Mouse (Mus musculus): Measurements from ENCODE around the gene Ctu1. TPM values are rescaled to one million over a fixed set of nuclear protein-coding genes. Genes with fewer than 3 reads are reported as not detected.

Ctu1 gene
- polyA plus RNA-seq (2015; fragmentation: Nextera tagmentation; extraction: Ambion mirVana): 15.3 and 16.8 TPM in 2 replicates

GRCm38 (mm10) chr7:43671809-43672580 lies at the start of gene Ctu1:
Gene Ctu1 (plus strand): TSS chr7:43672016.
- H3K27ac ChIP-seq: peak within 1 kb of the TSS; percentile 78
- peak; percentile 96 for ATAC-seq (replicated peaks; ENCODE audit: low FRiP score)
- peaks cover 11% of the 10 kb centered on the region for H3K4me1 ChIP-seq
- peak within 1 kb of the TSS; percentile 72 for H3K4me3 ChIP-seq (replicated peaks)
- no peaks in the 10 kb centered on the region for H3K27me3 ChIP-seq
- H3K36me3 ChIP-seq: peaks cover 31% of the 10 kb centered on the region
- H3K9ac ChIP-seq: peak within 1 kb of the TSS; percentile 70
- no peaks in the 10 kb centered on the region for H3K9me3 ChIP-seq (replicated peaks)
- WGBS: under 1% methylated on average over 26 of the region's 26 CpGs
- peak within 1 kb of the TSS; percentile 83 for H3K4me2 ChIP-seq

GRCm38 (mm10) chr7:43622927-43623326 lies 48.9 kb upstream of the Ctu1 start:
- 62% methylated on average over 7 of the region's 7 CpGs for WGBS
- H3K9me3 ChIP-seq (replicated peaks): no peaks in the 10 kb centered on the region
- no peak overlapping the region for H3K9ac ChIP-seq
- ATAC-seq (replicated peaks; ENCODE audit: low FRiP score): no peak
- H3K4me3 ChIP-seq (replicated peaks): no peak overlapping the region
- 0 out of 2 replicates have a peak, but pooled peaks cover 3% of the 10 kb centered on the region for H3K4me1 ChIP-seq
- no peak overlapping the region for H3K4me2 ChIP-seq
- no peaks in the 10 kb centered on the region for H3K36me3 ChIP-seq
- no peaks in the 10 kb centered on the region for H3K27me3 ChIP-seq
- no peak overlapping the region for H3K27ac ChIP-seq

- Histone ChIP-seq H3K4me3 (replicated peaks) (no peak overlapping the region), H3K4me1 (0 out of 2 replicates have a peak, but pooled peaks cover 3% of the 10 kb centered on the region), H3K36me3 (no peaks in the 10 kb centered on the region), H3K27ac (no peak overlapping the region), H3K4me2 (peak overlapping the region; percentile 4; the same call in 1 of the 2 replicates), H3K9ac (no peak overlapping the region), H3K9me3 (replicated peaks) (no peaks in the 10 kb centered on the region), H3K27me3 (no peaks in the 10 kb centered on the region)
- ATAC-seq (replicated peaks; ENCODE audit: low FRiP score): 0 out of 2 replicates have a peak, but pooled peaks have one; percentile 25
- 8% methylated on average over 10 of the region's 10 CpGs for WGBS
Measured at GRCm38 (mm10) chr7:43623819-43624218, 48.0 kb upstream of the Ctu1 start.

GRCm38 (mm10) chr7:43625065-43625464 lies 46.8 kb upstream of the Ctu1 start:
- no peaks in the 10 kb centered on the region for H3K9me3 ChIP-seq (replicated peaks)
- no peaks in the 10 kb centered on the region for H3K36me3 ChIP-seq
- H3K27ac ChIP-seq: no peak overlapping the region
- no peak overlapping the region for H3K9ac ChIP-seq
- 0 out of 2 replicates have a peak, but pooled peaks cover 3% of the 10 kb centered on the region for H3K4me1 ChIP-seq
- peak; percentile 36; the same call in 1 of the 2 replicates for ATAC-seq (replicated peaks; ENCODE audit: low FRiP score)
- whole genome bisulfite sequencing: 67% methylated on average over 3 of the region's 3 CpGs
- H3K27me3 ChIP-seq: no peaks in the 10 kb centered on the region
- H3K4me3 ChIP-seq (replicated peaks): no peak overlapping the region
- no peak overlapping the region for H3K4me2 ChIP-seq

GRCm38 (mm10) chr7:43625794-43626422 lies 45.9 kb upstream of the Ctu1 start:
- Histone ChIP-seq H3K9ac (no peak overlapping the region), H3K4me1 (0 out of 2 replicates have a peak, but pooled peaks cover 3% of the 10 kb centered on the region), H3K4me2 (no peak overlapping the region), H3K36me3 (no peaks in the 10 kb centered on the region), H3K4me3 (replicated peaks) (no peak overlapping the region), H3K27me3 (no peaks in the 10 kb centered on the region), H3K9me3 (replicated peaks) (no peaks in the 10 kb centered on the region), H3K27ac (no peak overlapping the region)
- 83% methylated on average over 8 of the region's 8 CpGs for WGBS
- no peak for ATAC-seq (replicated peaks; ENCODE audit: low FRiP score)

GRCm38 (mm10) chr7:43633940-43634339 lies 37.9 kb upstream of the Ctu1 start:
- Histone ChIP-seq H3K4me3 (replicated peaks) (no peak overlapping the region), H3K27ac (no peak overlapping the region), H3K4me2 (no peak overlapping the region), H3K9me3 (replicated peaks) (no peaks in the 10 kb centered on the region), H3K27me3 (no peaks in the 10 kb centered on the region), H3K4me1 (no peaks in the 10 kb centered on the region), H3K36me3 (no peaks in the 10 kb centered on the region), H3K9ac (no peak overlapping the region)
- 49% methylated on average over 4 of the region's 4 CpGs for WGBS
- no peak for ATAC-seq (replicated peaks; ENCODE audit: low FRiP score)

GRCm38 (mm10) chr7:43634500-43634899 lies 37.3 kb upstream of the Ctu1 start, which contains the start of gene Ceacam18:
Gene Ceacam18 (plus strand): TSS chr7:43634707.
- Histone ChIP-seq H3K27ac (no peak within 1 kb of the TSS), H3K9me3 (replicated peaks) (no peaks in the 10 kb centered on the region), H3K9ac (no peak within 1 kb of the TSS), H3K4me3 (replicated peaks) (no peak within 1 kb of the TSS), H3K4me2 (no peak within 1 kb of the TSS), H3K27me3 (no peaks in the 10 kb centered on the region), H3K36me3 (no peaks in the 10 kb centered on the region), H3K4me1 (no peaks in the 10 kb centered on the region)
- no peak for ATAC-seq (replicated peaks; ENCODE audit: low FRiP score)
- 51% methylated on average over 6 of the region's 6 CpGs for WGBS

GRCm38 (mm10) chr7:43636194-43636593 lies 35.6 kb upstream of the Ctu1 start:
- no peak for ATAC-seq (replicated peaks; ENCODE audit: low FRiP score)
- H3K27me3 ChIP-seq: no peaks in the 10 kb centered on the region
- WGBS: 52% methylated on average over 2 of the region's 2 CpGs
- no peak overlapping the region for H3K9ac ChIP-seq
- H3K4me2 ChIP-seq: no peak overlapping the region
- no peaks in the 10 kb centered on the region for H3K9me3 ChIP-seq (replicated peaks)
- no peak overlapping the region for H3K4me3 ChIP-seq (replicated peaks)
- H3K27ac ChIP-seq: no peak overlapping the region
- H3K4me1 ChIP-seq: no peaks in the 10 kb centered on the region
- H3K36me3 ChIP-seq: no peaks in the 10 kb centered on the region

- WGBS: 83% methylated on average over 1 of the region's 1 CpGs
- no peak for ATAC-seq (replicated peaks; ENCODE audit: low FRiP score)
- H3K27me3 ChIP-seq: no peaks in the 10 kb centered on the region
- H3K9me3 ChIP-seq (replicated peaks): no peaks in the 10 kb centered on the region
- no peak overlapping the region for H3K4me2 ChIP-seq
- no peak overlapping the region for H3K9ac ChIP-seq
- no peak overlapping the region for H3K27ac ChIP-seq
- H3K36me3 ChIP-seq: no peaks in the 10 kb centered on the region
- no peak overlapping the region for H3K4me3 ChIP-seq (replicated peaks)
- H3K4me1 ChIP-seq: no peaks in the 10 kb centered on the region
Measured at GRCm38 (mm10) chr7:43637118-43637517, 34.7 kb upstream of the Ctu1 start.

- Histone ChIP-seq H3K4me2 (no peak overlapping the region), H3K4me3 (replicated peaks) (no peak overlapping the region), H3K9ac (no peak overlapping the region), H3K27me3 (no peaks in the 10 kb centered on the region), H3K4me1 (no peaks in the 10 kb centered on the region), H3K9me3 (replicated peaks) (no peaks in the 10 kb centered on the region), H3K36me3 (no peaks in the 10 kb centered on the region), H3K27ac (no peak overlapping the region)
- no peak for ATAC-seq (replicated peaks; ENCODE audit: low FRiP score)
- WGBS: 81% methylated on average over 5 of the region's 5 CpGs
Measured at GRCm38 (mm10) chr7:43642587-43642986, 29.2 kb upstream of the Ctu1 start.

GRCm38 (mm10) chr7:43643046-43643652 lies 28.7 kb upstream of the Ctu1 start:
- Histone ChIP-seq H3K4me2 (no peak overlapping the region), H3K4me3 (replicated peaks) (no peak overlapping the region), H3K4me1 (no peaks in the 10 kb centered on the region), H3K9me3 (replicated peaks) (no peaks in the 10 kb centered on the region), H3K27me3 (no peaks in the 10 kb centered on the region), H3K9ac (no peak overlapping the region), H3K27ac (no peak overlapping the region), H3K36me3 (no peaks in the 10 kb centered on the region)
- ATAC-seq (replicated peaks; ENCODE audit: low FRiP score): no peak
- 82% methylated on average over 17 of the region's 17 CpGs for WGBS

GRCm38 (mm10) chr7:43652683-43653082 lies 19.1 kb upstream of the Ctu1 start:
- Histone ChIP-seq H3K4me2 (no peak overlapping the region), H3K9ac (no peak overlapping the region), H3K4me1 (no peaks in the 10 kb centered on the region), H3K4me3 (replicated peaks) (no peak overlapping the region), H3K9me3 (replicated peaks) (no peaks in the 10 kb centered on the region), H3K27me3 (no peaks in the 10 kb centered on the region), H3K27ac (no peak overlapping the region), H3K36me3 (no peaks in the 10 kb centered on the region)
- WGBS: 84% methylated on average over 6 of the region's 6 CpGs
- no peak for ATAC-seq (replicated peaks; ENCODE audit: low FRiP score)
